13 mouse cellular contexts compared by ENCODE assay signal in genomic region chr2:151676234-151676633, GRCm38 (mm10). TPM values are rescaled to one million over a fixed set of nuclear protein-coding genes. Genes with fewer than 3 reads are reported as not detected.
DNase-seq lines count a peak whose midpoint lies in the region; ATAC-seq and TF ChIP-seq lines count a peak whose summit lies in the region.
"Had no signal": no experiment of that assay in that cellular context is flagged by ENCODE, and none has a peak within 500 bp of the region (broad histone marks: within the 10 kb centered on the region; RNA-seq: fewer than 3 reads in every experiment).

No protein-coding gene starts in this region.

- no peak overlapping the region for H3K9ac ChIP-seq in heart, adult 2 months (ENCODE audit: low read depth, low read length)
- no peak overlapping the region for H3K9ac ChIP-seq in heart, embryonic 11.5 days (ENCODE audit: low read depth, low read length)
- no peak overlapping the region for H3K9ac ChIP-seq in midbrain, postnatal 0 days (replicated peaks; ENCODE audit: low read length, poor library complexity, severe bottlenecking)
- H3K9ac ChIP-seq in midbrain, embryonic 15.5 days: no peak overlapping the region

- H3K27ac ChIP-seq in heart, adult 2 months: no peak overlapping the region
- H3K27ac ChIP-seq in heart, embryonic 11.5 days (ENCODE audit: low read depth, low read length): no peak overlapping the region
- H3K27ac ChIP-seq in midbrain, postnatal 0 days (ENCODE audit: low read depth, low read length): no peak overlapping the region
- H3K27ac ChIP-seq in midbrain, embryonic 15.5 days: no peak overlapping the region

- 53% methylated on average over 2 of the region's 2 CpGs for WGBS in heart, adult 2 months
- 56% methylated on average over 2 of the region's 2 CpGs for WGBS in heart, embryonic 11.5 days (ENCODE audit: insufficient replicate concordance)
- 60% methylated on average over 2 of the region's 2 CpGs for WGBS in midbrain, postnatal 0 days
- 63% methylated on average over 2 of the region's 2 CpGs for WGBS in midbrain, embryonic 15.5 days

- no peak for TF ChIP-seq EP300 in heart, adult 2 months (IDR thresholded peaks at IDR 0.05; ENCODE audit: insufficient read depth, low read depth, low read length)

- TF ChIP-seq CTCF in heart, adult 2 months (IDR thresholded peaks at IDR 0.05): peak; percentile 53
- TF ChIP-seq CTCF in midbrain, postnatal 0 days (IDR thresholded peaks at IDR 0.05): peak; percentile 61

- no peaks in the 10 kb centered on the region for H3K79me2 ChIP-seq in heart, adult 2 months (replicated peaks; ENCODE audit: control insufficient read depth, insufficient read depth, low read length)

- ATAC-seq in heart, embryonic 11.5 days (replicated peaks; ENCODE audit: insufficient number of reproducible peaks, low FRiP score, low TSS enrichment): no peak
- no peak for ATAC-seq in midbrain, postnatal 0 days (ENCODE audit: low FRiP score)
- ATAC-seq in midbrain, embryonic 15.5 days (replicated peaks): no peak; the same call in 1 of the 2 replicates

- TF ChIP-seq POLR2A in heart, adult 2 months (IDR thresholded peaks at IDR 0.05; ENCODE audit: insufficient read depth, low read depth, low read length): no peak

- H3K4me1 ChIP-seq in heart, adult 2 months (ENCODE audit: control insufficient read depth, insufficient read depth, low read length): no peaks in the 10 kb centered on the region
- no peaks in the 10 kb centered on the region for H3K4me1 ChIP-seq in heart, embryonic 11.5 days (ENCODE audit: control insufficient read depth, insufficient read depth, low read length)
- H3K4me1 ChIP-seq in midbrain, postnatal 0 days (ENCODE audit: insufficient read depth, low read length): no peaks in the 10 kb centered on the region
- no peaks in the 10 kb centered on the region for H3K4me1 ChIP-seq in midbrain, embryonic 15.5 days

- intact Hi-C loops in heart, adult 2 months (cut with DNase I): loop anchor here (5.0 kb wide), 1 partner anchor 184 kb away; the partner anchor contains the start of gene Nsfl1c

- no peak overlapping the region for H3K4me3 ChIP-seq in heart, adult 2 months
- no peak overlapping the region for H3K4me3 ChIP-seq in heart, embryonic 11.5 days (ENCODE audit: low read depth, low read length)
- H3K4me3 ChIP-seq in midbrain, postnatal 0 days (ENCODE audit: low read depth, low read length): no peak overlapping the region
- H3K4me3 ChIP-seq in midbrain, embryonic 15.5 days: no peak overlapping the region
- H3K4me3 ChIP-seq: megakaryocyte, embryonic 14.5 days had no signal

- no peaks in the 10 kb centered on the region for H3K9me3 ChIP-seq in heart, embryonic 11.5 days (replicated peaks; ENCODE audit: control insufficient read depth, low read length)
- H3K9me3 ChIP-seq in midbrain, postnatal 0 days (ENCODE audit: low read length): no peaks in the 10 kb centered on the region
- H3K9me3 ChIP-seq in midbrain, embryonic 15.5 days: no peaks in the 10 kb centered on the region

- no peak for DNase-seq in heart, adult 2 months
- DNase-seq in midbrain, postnatal 0 days (ENCODE audit: low spot score): peak; percentile 31
- DNase-seq in cerebellum, postnatal 25 days: peak; percentile 25 to 41
- no peak for DNase-seq in natural killer cell, adult 2 months (ENCODE audit: low spot score in 2 of 2)
- DNase-seq in testis, postnatal 14 days (ENCODE audit: low spot score): no peak
- DNase-seq: kidney, adult 18-20 months; right cerebral cortex, adult 18-20 months; thymus, adult 2 months had no signal

- H3K4me2 ChIP-seq in heart, embryonic 11.5 days: no peak overlapping the region
- no peak overlapping the region for H3K4me2 ChIP-seq in midbrain, postnatal 0 days (ENCODE audit: low read depth, low read length, poor library complexity, severe bottlenecking)
- H3K4me2 ChIP-seq in midbrain, embryonic 15.5 days: no peak overlapping the region

- no peaks in the 10 kb centered on the region for H3K27me3 ChIP-seq in heart, adult 2 months (ENCODE audit: control insufficient read depth, insufficient read depth, low read length)
- peaks cover 5% of the 10 kb centered on the region; the same call in 1 of the 2 replicates for H3K27me3 ChIP-seq in heart, embryonic 11.5 days (ENCODE audit: control insufficient read depth, insufficient read depth, low read length)
- H3K27me3 ChIP-seq in midbrain, postnatal 0 days (ENCODE audit: insufficient read depth, low read length): no peaks in the 10 kb centered on the region
- H3K27me3 ChIP-seq in midbrain, embryonic 15.5 days (replicated peaks): no peaks in the 10 kb centered on the region

- no peaks in the 10 kb centered on the region for H3K36me3 ChIP-seq in heart, adult 2 months (ENCODE audit: control insufficient read depth, insufficient read depth, low read length)
- no peaks in the 10 kb centered on the region for H3K36me3 ChIP-seq in heart, embryonic 11.5 days (ENCODE audit: control insufficient read depth, insufficient read depth, low read length)
- H3K36me3 ChIP-seq in midbrain, postnatal 0 days (ENCODE audit: insufficient read depth, low read length): no peaks in the 10 kb centered on the region
- H3K36me3 ChIP-seq in midbrain, embryonic 15.5 days (replicated peaks): no peaks in the 10 kb centered on the region

RNA-seq across cellular contexts. Expression of gene Rad21l, which starts 7.9 kb away (rescaled TPM):
- not detected for total RNA-seq in heart, adult 2 months (2021)
- polyA plus RNA-seq in heart, adult 2 months (2012; rRNA removed): not detected in 2 replicates
- polyA plus RNA-seq in heart, embryonic 11.5 days (2014; fragmentation: Nextera tagmentation; extraction: Ambion mirVana): not detected in 2 replicates
- total RNA-seq in midbrain, postnatal 0 days (2014; rRNA removed): 0.44 and 0.90 TPM in 2 replicates
- polyA plus RNA-seq in midbrain, postnatal 0 days (2015; fragmentation: Nextera tagmentation; extraction: Ambion mirVana): 0.15 and 0.20 TPM in 2 replicates
- 0.17 and 0.26 TPM in 2 replicates for polyA plus RNA-seq in midbrain, embryonic 15.5 days (2015; fragmentation: Nextera tagmentation; extraction: Ambion mirVana)
- total RNA-seq: heart, adult 18-20 months had no signal
- polyA plus RNA-seq: forebrain, embryonic 11.5 days; thymus, adult 2 months had no signal

RNA-seq across cellular contexts. Expression of gene Tmem74b, which starts 25.6 kb away (rescaled TPM):
- 1 to 10 TPM; 4.6 to 5.8 TPM for total RNA-seq in heart, adult 2 months (2021)
- 4.4 and 4.5 TPM in 2 replicates for polyA plus RNA-seq in heart, adult 2 months (2012; rRNA removed)
- polyA plus RNA-seq in heart, embryonic 11.5 days (2014; fragmentation: Nextera tagmentation; extraction: Ambion mirVana): 1.4 and 2.7 TPM in 2 replicates
- 28.6 and 36.9 TPM in 2 replicates for total RNA-seq in midbrain, postnatal 0 days (2014; rRNA removed)
- 24.8 and 28.0 TPM in 2 replicates for polyA plus RNA-seq in midbrain, postnatal 0 days (2015; fragmentation: Nextera tagmentation; extraction: Ambion mirVana)
- 29.9 and 32.3 TPM in 2 replicates for polyA plus RNA-seq in midbrain, embryonic 15.5 days (2015; fragmentation: Nextera tagmentation; extraction: Ambion mirVana)

RNA-seq across cellular contexts. Expression of gene Snph, which starts 43.8 kb away (rescaled TPM):
- 1 to 10 TPM; 4.3 to 5.0 TPM for total RNA-seq in heart, adult 2 months (2021)
- polyA plus RNA-seq in heart, adult 2 months (2012; rRNA removed): 0.09 and 0.21 TPM in 2 replicates
- polyA plus RNA-seq in heart, embryonic 11.5 days (2014; fragmentation: Nextera tagmentation; extraction: Ambion mirVana): 0.30 and 0.75 TPM in 2 replicates
- 64.2 and 66.1 TPM in 2 replicates for total RNA-seq in midbrain, postnatal 0 days (2014; rRNA removed)
- polyA plus RNA-seq in midbrain, postnatal 0 days (2015; fragmentation: Nextera tagmentation; extraction: Ambion mirVana): 21.9 and 23.4 TPM in 2 replicates
- 20.5 and 22.5 TPM in 2 replicates for polyA plus RNA-seq in midbrain, embryonic 15.5 days (2015; fragmentation: Nextera tagmentation; extraction: Ambion mirVana)

Comparison
In these comparisons a context has a peak if more than half of its experiments do, and no peak if none do; other contexts are left out.
1. DNase-seq: peak in midbrain, postnatal 0 days (single experiment) and cerebellum, postnatal 25 days (2 of 2); none in heart, adult 2 months (0 of 2), natural killer cell, adult 2 months (0 of 2) and testis, postnatal 14 days (single experiment).
2. RNA of gene Snph, which starts 43.8 kb away (polyA plus RNA-seq): 21.9 to 23.4 TPM in midbrain, postnatal 0 days and 20.5 to 22.5 TPM in midbrain, embryonic 15.5 days; 0.30 to 0.75 TPM in heart, embryonic 11.5 days and 0.09 to 0.21 TPM in heart, adult 2 months; every median in the first group is over 10 times any median in the second.